Mouse (Mus musculus) kidney, embryonic 15.5 days (tissue): ENCODE data around the gene Rhox4e. TPM values are rescaled to one million over a fixed set of nuclear protein-coding genes. Genes with fewer than 3 reads are reported as not detected.
"Not testable (repeated sequence)": the region's sequence is repeated elsewhere in the genome, so short reads cannot be mapped to it uniquely, and the experiment has no call there.

ENCODE experiments used
- ATAC-seq: fragments of 200-750 bp; cut with Nextera tagmentation; replicated peaks from 2 replicates; pipeline ENCODE4 v1.8.0; 2017; ENCODE audit warnings: moderate TSS enrichment; ENCODE audit not compliant: low FRiP score
- H3K27ac ChIP-seq: fragments of 300-500 bp; sonication (generic); 2 replicates; pipeline ENCODE4 v1.5.1; 2015; ENCODE audit warnings: mild to moderate bottlenecking, inconsistent platforms
- H3K27me3 ChIP-seq: fragments of 300-500 bp; sonication (generic); 2 replicates; pipeline ENCODE4 v1.6.1; 2015; ENCODE audit warnings: inconsistent platforms
- H3K36me3 ChIP-seq: fragments of 300-500 bp; sonication (generic); 2 replicates; pipeline ENCODE4 v1.6.1; 2015; ENCODE audit warnings: inconsistent platforms
- H3K4me1 ChIP-seq: fragments of 300-500 bp; sonication (generic); 2 replicates; pipeline ENCODE4 v1.6.1; 2015; ENCODE audit warnings: inconsistent platforms
- H3K4me2 ChIP-seq: fragments of 300-500 bp; sonication (generic); 2 replicates; pipeline ENCODE4 v1.6.1; 2015; ENCODE audit warnings: moderate library complexity, mild to moderate bottlenecking, inconsistent platforms
- H3K4me3 ChIP-seq: fragments of 300-500 bp; sonication (generic); replicated peaks from 2 replicates; pipeline ENCODE4 v1.5.1; 2015; ENCODE audit warnings: mild to moderate bottlenecking, inconsistent platforms
- H3K9ac ChIP-seq: fragments of 300-500 bp; sonication (generic); 2 replicates; pipeline ENCODE4 v1.6.1; 2015; ENCODE audit warnings: mild to moderate bottlenecking, inconsistent platforms
- H3K9me3 ChIP-seq: fragments of 300-500 bp; sonication (generic); replicated peaks from 2 replicates; pipeline ENCODE4 v1.6.1; 2016; ENCODE audit warnings: inconsistent platforms
- WGBS: fragments of 180-500 bp; shearing (Covaris S2); methylation state at CpG from one replicate; pipeline ENCODE4 v1.1.7; 2015; ENCODE audit warnings: mixed read lengths; 5-methylcytosine and 5-hydroxymethylcytosine counted together
- polyA plus RNA-seq: library from polyadenylated mRNA; unstranded; fragments of >200 nt; fragmentation: Nextera tagmentation; extraction: Ambion mirVana; gene quantifications from 2 replicates; pipeline ENCODE4 v1.2.1, GENCODE M21; 2015

The Rhox4e gene
- polyA plus RNA-seq, result not detected in 2 replicates

DNA sequence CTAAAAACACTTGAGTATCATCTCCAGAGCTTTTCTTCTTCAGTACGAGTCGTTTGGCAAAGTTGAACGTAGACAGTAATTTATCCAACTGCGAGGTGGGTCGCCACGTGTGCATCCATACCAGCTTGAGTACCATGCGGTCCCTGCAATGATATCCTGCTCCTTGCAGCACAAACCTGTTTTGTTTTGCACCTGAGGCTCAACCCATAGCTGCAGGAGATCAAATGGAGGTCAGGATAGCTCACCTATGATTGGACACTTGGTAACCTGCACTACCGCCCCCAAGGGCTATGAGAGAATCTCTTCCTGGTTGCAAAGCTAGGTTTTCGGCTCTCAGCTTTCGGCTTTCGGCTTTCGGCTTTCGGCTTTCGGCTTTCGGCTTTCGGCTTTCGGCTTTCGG is at the start of gene Rhox4e:
Gene Rhox4e, plus strand, starts transcription at position 301 of the 400 bp plus-strand sequence.
- not testable (repeated sequence) for H3K9me3 ChIP-seq, H3K27ac ChIP-seq, H3K27me3 ChIP-seq, ATAC-seq, H3K4me1 ChIP-seq, H3K4me2 ChIP-seq, H3K36me3 ChIP-seq, H3K9ac ChIP-seq, H3K4me3 ChIP-seq
- WGBS, result 94% methylated on average over 10 of the region's 18 CpGs

DNA sequence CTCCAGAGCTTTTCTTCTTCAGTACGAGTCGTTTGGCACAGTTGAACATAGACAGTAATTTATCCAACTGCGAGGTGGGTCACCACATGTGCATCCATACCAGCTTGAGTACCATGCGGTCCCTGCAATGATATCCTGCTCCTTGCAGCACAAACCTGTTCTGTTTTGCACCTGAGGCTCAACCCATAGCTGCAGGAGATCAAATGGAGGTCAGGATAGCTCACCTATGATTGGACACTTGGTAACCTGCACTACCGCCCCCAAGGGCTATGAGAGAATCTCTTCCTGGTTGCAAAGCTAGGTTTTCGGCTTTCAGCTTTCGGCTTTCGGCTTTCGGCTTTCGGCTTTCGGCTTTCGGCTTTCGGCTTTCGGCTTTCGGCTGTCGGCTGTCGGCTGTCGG is 43.2 kb upstream of the Rhox4e start, which contains the start of gene Rhox4d:
Gene Rhox4d, plus strand, starts transcription at position 301 of the 400 bp plus-strand sequence.
- not testable (repeated sequence) for H3K36me3 ChIP-seq, H3K27me3 ChIP-seq, ATAC-seq, H3K9me3 ChIP-seq, H3K4me3 ChIP-seq, H3K4me1 ChIP-seq, H3K4me2 ChIP-seq, H3K27ac ChIP-seq, H3K9ac ChIP-seq
- WGBS, result 96% methylated on average over 17 of the region's 18 CpGs

DNA sequence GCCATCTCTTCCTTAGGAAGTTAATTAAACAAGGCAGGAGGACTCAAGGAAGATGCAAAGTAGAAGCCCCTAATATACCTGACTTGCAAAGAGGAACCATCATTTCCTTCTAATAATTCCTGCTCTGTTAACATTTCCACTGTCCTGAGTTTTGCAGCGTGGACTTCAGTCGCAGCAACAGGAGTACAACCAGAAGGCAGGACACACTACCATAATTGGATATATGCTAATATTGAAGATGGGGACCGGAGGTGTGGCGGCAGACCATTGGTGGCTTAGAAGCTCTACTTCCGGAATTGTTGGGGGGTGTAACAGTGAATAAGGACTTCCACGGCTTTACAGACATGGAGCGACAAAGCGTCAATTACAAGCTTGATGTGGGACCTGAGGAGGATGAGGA is 27.1 kb upstream of the Rhox4e start, which contains the start of gene Rhox2e:
Gene Rhox2e, plus strand, starts transcription at position 301 of the 400 bp plus-strand sequence.
- not testable (repeated sequence) for ATAC-seq, H3K9me3 ChIP-seq, H3K36me3 ChIP-seq, H3K4me3 ChIP-seq, H3K9ac ChIP-seq, H3K27ac ChIP-seq, H3K4me1 ChIP-seq, H3K27me3 ChIP-seq, H3K4me2 ChIP-seq
- WGBS, result 93% methylated on average over 2 of the region's 8 CpGs

DNA sequence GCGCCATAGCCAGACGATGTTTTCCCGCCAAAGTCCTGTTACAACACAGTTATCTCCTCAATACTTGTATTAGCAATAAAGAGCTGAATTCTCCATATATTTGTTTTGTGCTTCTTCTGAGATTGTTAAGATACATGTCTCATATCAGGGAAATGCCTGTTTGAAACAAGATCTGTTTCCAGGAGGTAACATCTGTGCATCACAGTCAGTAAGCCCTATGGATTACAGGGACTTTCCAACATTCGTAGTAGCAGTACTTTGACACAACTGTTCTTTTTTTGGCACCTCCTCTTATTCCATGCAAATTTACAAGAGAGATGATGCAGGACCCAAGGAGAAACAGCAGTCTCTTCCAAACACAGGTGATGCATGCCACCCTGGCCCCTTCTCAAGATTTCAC is 15.5 kb upstream of the Rhox4e start, which contains the start of gene Rhox3e:
Gene Rhox3e, plus strand, starts transcription at position 301 of the 400 bp plus-strand sequence.
- not testable (repeated sequence) for H3K27ac ChIP-seq, H3K4me2 ChIP-seq, H3K4me3 ChIP-seq, H3K9me3 ChIP-seq, ATAC-seq, H3K36me3 ChIP-seq, H3K4me1 ChIP-seq, H3K9ac ChIP-seq, H3K27me3 ChIP-seq
- WGBS, result 88% methylated on average over 1 of the region's 4 CpGs

DNA sequence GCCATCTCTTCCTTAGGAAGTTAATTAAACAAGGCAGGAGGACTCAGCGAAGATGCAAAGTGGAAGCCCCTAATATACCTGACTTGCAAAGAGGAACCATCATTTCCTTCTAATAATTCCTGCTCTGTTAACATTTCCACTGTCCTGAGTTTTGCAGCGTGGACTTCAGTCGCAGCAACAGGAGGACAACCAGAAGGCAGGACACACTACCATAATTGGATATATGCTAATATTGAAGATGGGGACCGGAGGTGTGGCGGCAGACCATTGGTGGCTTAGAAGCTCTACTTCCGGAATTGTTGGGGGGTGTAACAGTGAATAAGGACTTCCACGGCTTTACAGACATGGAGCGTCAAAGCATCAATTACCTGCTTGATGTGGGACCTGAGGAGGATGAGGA is 13.9 kb downstream of the Rhox4e start, which contains the start of gene Rhox2f:
Gene Rhox2f, plus strand, starts transcription at position 301 of the 400 bp plus-strand sequence.
- not testable (repeated sequence) for H3K36me3 ChIP-seq, H3K9me3 ChIP-seq, H3K4me1 ChIP-seq, ATAC-seq, H3K4me3 ChIP-seq, H3K27ac ChIP-seq, H3K4me2 ChIP-seq, H3K27me3 ChIP-seq, H3K9ac ChIP-seq
- 91% methylated on average over 8 of the region's 8 CpGs for WGBS

DNA sequence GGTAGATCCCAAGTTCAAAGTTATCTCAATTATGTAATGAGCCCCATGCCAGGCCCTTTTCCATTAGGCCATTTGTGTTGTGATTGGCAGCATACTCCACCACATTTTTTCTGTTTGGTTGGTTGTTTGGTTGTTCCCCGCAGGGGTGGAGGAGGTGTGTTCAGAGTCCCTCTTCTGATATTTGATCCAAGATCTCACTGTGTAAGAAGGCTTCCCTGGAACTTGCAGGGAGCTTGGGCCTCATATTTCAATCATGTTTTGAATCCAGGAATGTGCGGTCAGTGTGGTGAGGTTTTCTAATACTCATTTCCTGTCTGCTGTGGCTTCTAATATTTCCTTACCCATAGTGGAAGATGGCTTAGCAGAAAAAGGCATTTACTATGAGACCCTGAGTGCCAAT is 15.4 kb downstream of the Rhox4e start:
- ATAC-seq, H3K9me3 ChIP-seq, H3K4me1 ChIP-seq, H3K27ac ChIP-seq, H3K4me2 ChIP-seq, H3K27me3 ChIP-seq, H3K36me3 ChIP-seq, H3K4me3 ChIP-seq, H3K9ac ChIP-seq: not testable (repeated sequence)
- WGBS, result 45% methylated on average over 2 of the region's 2 CpGs

DNA sequence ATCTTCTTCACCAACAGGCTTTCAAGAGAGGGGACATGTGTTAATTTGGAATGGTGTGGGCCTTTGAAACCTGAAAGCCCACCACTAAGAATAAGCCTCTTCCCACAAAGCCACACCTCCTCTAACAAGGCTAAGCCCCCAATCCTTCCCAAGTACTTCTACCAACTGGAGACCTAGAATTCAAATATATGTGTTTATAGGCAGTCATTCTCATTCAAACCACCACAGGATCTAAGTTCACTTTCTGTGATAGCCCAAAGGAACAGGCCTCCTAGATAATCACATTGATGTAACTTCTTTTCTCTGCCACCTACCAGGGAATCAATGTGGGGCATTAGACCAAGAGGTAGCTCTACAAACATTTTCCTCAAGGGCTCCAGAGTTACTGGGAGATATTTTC is 23.5 kb downstream of the Rhox4e start, which contains the start of gene Rhox3f:
Gene Rhox3f, plus strand, starts transcription at position 301 of the 400 bp plus-strand sequence.
- not testable (repeated sequence) for H3K4me1 ChIP-seq, H3K9ac ChIP-seq, H3K4me3 ChIP-seq, H3K27ac ChIP-seq, H3K27me3 ChIP-seq, H3K4me2 ChIP-seq, ATAC-seq, H3K9me3 ChIP-seq, H3K36me3 ChIP-seq

DNA sequence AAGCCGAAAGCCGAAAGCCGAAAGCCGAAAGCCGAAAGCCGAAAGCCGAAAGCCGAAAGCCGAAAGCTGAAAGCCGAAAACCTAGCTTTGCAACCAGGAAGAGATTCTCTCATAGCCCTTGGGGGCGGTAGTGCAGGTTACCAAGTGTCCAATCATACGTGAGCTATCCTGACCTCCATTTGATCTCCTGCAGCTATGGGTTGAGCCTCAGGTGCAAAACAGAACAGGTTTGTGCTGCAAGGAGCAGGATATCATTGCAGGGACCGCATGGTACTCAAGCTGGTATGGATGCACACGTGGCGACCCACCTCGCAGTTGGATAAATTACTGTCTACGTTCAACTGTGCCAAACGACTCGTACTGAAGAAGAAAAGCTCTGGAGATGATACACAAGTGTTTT is 50.4 kb downstream of the Rhox4e start, which contains the start of gene Rhox4f:
Gene Rhox4f, minus strand, starts transcription at position 101 of the 400 bp plus-strand sequence.
- not testable (repeated sequence) for H3K9me3 ChIP-seq, H3K4me1 ChIP-seq, H3K9ac ChIP-seq, H3K36me3 ChIP-seq, H3K27ac ChIP-seq, H3K4me3 ChIP-seq, H3K4me2 ChIP-seq, H3K27me3 ChIP-seq, ATAC-seq
- WGBS, result 92% methylated on average over 18 of the region's 19 CpGs

Other genes starting within 250 kb of the Rhox4e start
- gene Rhox3a2, start 177.4 kb upstream of the Rhox4e start, polyA plus RNA-seq, result not detected in 2 replicates
- gene Rhox4a2, start 166.6 kb upstream of the Rhox4e start, polyA plus RNA-seq, result not detected in 2 replicates
- gene Rhox2b, start 145.3 kb upstream of the Rhox4e start, polyA plus RNA-seq, result not detected in 2 replicates
- gene Rhox4b, start 124.9 kb upstream of the Rhox4e start, polyA plus RNA-seq, result not detected in 2 replicates
- gene Rhox2c, start 103.7 kb upstream of the Rhox4e start, polyA plus RNA-seq, result not detected in 2 replicates
- gene Rhox3c, start 98.8 kb upstream of the Rhox4e start, polyA plus RNA-seq, result not detected in 2 replicates
- not detected in 2 replicates for gene Rhox4c, start 77.1 kb upstream of the Rhox4e start, polyA plus RNA-seq
- not detected in 2 replicates for gene Rhox2d, start 64.0 kb upstream of the Rhox4e start, polyA plus RNA-seq
- gene Rhox4d, start 43.1 kb upstream of the Rhox4e start, polyA plus RNA-seq, result not detected in 2 replicates
- not detected in 2 replicates for gene Rhox2e, start 27.0 kb upstream of the Rhox4e start, polyA plus RNA-seq
- gene Rhox3e, start 15.4 kb upstream of the Rhox4e start, polyA plus RNA-seq, result not detected in 2 replicates
- not detected in 2 replicates for gene Rhox2f, start 14.0 kb downstream of the Rhox4e start, polyA plus RNA-seq
- not detected in 2 replicates for gene Rhox3f, start 23.6 kb downstream of the Rhox4e start, polyA plus RNA-seq
- not detected in 2 replicates for gene Rhox4f, start 50.3 kb downstream of the Rhox4e start, polyA plus RNA-seq
- gene Rhox3g, start 71.2 kb downstream of the Rhox4e start, polyA plus RNA-seq, result not detected in 2 replicates
- gene Rhox2g, start 86.1 kb downstream of the Rhox4e start, polyA plus RNA-seq, result not detected in 2 replicates
- not detected in 2 replicates for gene Rhox4g, start 93.9 kb downstream of the Rhox4e start, polyA plus RNA-seq
- not detected in 2 replicates for gene Rhox3h, start 111.4 kb downstream of the Rhox4e start, polyA plus RNA-seq
- gene Rhox2h, start 115.9 kb downstream of the Rhox4e start, polyA plus RNA-seq, result not detected in 2 replicates
- gene Rhox5, start 247.4 kb downstream of the Rhox4e start, polyA plus RNA-seq, result 1.9 and 2.2 TPM in 2 replicates